Mouse (Mus musculus) midbrain, embryonic 12.5 days (tissue): ENCODE measurements around the gene Dgkg. TPM values are rescaled to one million over a fixed set of nuclear protein-coding genes. Genes with fewer than 3 reads are reported as not detected.

Experiments
- ATAC-seq: fragments of 200-750 bp; cut with Nextera tagmentation; 2 replicates; pipeline ENCODE4 v1.8.0; 2017; ENCODE audit warnings: low read depth, moderate TSS enrichment, moderate library complexity; ENCODE audit not compliant: low FRiP score
- H3K27ac ChIP-seq: fragments of 300-500 bp; sonication (generic); replicated peaks from 2 replicates; pipeline ENCODE4 v1.5.1; 2016; ENCODE audit warnings: mild to moderate bottlenecking
- H3K27me3 ChIP-seq: fragments of 300-500 bp; sonication (generic); 2 replicates; pipeline ENCODE4 v1.6.1; 2016; ENCODE audit warnings: mild to moderate bottlenecking
- H3K36me3 ChIP-seq: fragments of 300-500 bp; sonication (generic); 2 replicates; pipeline ENCODE4 v1.6.1; 2016
- H3K4me1 ChIP-seq: fragments of 300-500 bp; sonication (generic); 2 replicates; pipeline ENCODE4 v1.6.1; 2016
- H3K4me2 ChIP-seq: fragments of 300-500 bp; sonication (generic); replicated peaks from 2 replicates; pipeline ENCODE4 v1.6.1; 2016; ENCODE audit warnings: mild to moderate bottlenecking, moderate library complexity
- H3K4me3 ChIP-seq: fragments of 300-500 bp; sonication (generic); 2 replicates; pipeline ENCODE4 v1.5.1; 2016; ENCODE audit warnings: mild to moderate bottlenecking
- H3K9ac ChIP-seq: fragments of 300-500 bp; sonication (generic); replicated peaks from 2 replicates; pipeline ENCODE4 v1.6.1; 2016; ENCODE audit warnings: mild to moderate bottlenecking, moderate library complexity
- H3K9me3 ChIP-seq: fragments of 300-500 bp; sonication (generic); 2 replicates; pipeline ENCODE4 v1.6.1; 2016; ENCODE audit warnings: mild to moderate bottlenecking
- WGBS: fragments of 180-500 bp; shearing (Covaris S2); methylation state at CpG from one replicate; pipeline ENCODE4 v1.1.7; 2016; 5-methylcytosine and 5-hydroxymethylcytosine counted together
- polyA plus RNA-seq: library from polyadenylated mRNA; unstranded; fragments of >200 nt; fragmentation: Nextera tagmentation; extraction: Ambion mirVana; gene quantifications from 2 replicates; pipeline ENCODE4 v1.2.1, GENCODE M21; 2016

Gene Dgkg
- polyA plus RNA-seq, 1 experiment from 2014 or later, result 0.17 TPM

DNA sequence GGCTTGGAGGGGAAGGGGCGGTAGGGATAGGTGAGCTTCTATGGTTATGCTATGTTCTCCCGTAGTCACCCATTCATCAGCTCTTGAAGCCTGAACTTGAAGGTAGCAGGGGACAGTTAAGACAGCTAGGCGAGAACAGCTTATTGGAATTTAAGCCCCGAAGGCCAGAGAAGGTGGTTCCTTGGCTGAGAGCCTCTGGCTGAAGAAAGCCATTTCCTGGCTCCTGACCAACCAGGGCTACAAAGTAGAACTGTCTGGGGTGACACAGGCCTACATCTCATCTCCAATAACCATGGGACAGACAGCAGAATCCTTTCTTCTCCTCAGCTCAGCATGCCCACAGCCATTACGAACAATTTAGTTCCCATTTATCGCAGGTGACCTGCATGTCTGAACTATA, 125.2 kb downstream of the Dgkg start:
- no peak overlapping the region for H3K4me3 ChIP-seq
- H3K27me3 ChIP-seq, result peaks cover 5% of the 10 kb centered on the region; the same call in 1 of the 2 replicates
- ATAC-seq, result no peak
- H3K9ac ChIP-seq, result no peak overlapping the region
- no peaks in the 10 kb centered on the region for H3K9me3 ChIP-seq
- WGBS, result 87% methylated on average over 6 of the region's 6 CpGs
- H3K27ac ChIP-seq, result no peak overlapping the region
- peaks cover 4% of the 10 kb centered on the region; the same call in 1 of the 2 replicates for H3K4me1 ChIP-seq
- H3K36me3 ChIP-seq, result no peaks in the 10 kb centered on the region
- no peak overlapping the region for H3K4me2 ChIP-seq

- WGBS, result 85% methylated on average over 9 of the region's 9 CpGs
- Histone ChIP-seq H3K9me3 (no peaks in the 10 kb centered on the region), H3K36me3 (no peaks in the 10 kb centered on the region), H3K4me3 (no peak overlapping the region), H3K4me1 (peaks cover 4% of the 10 kb centered on the region; the same call in 1 of the 2 replicates), H3K27ac (no peak overlapping the region), H3K9ac (no peak overlapping the region), H3K27me3 (peaks cover 5% of the 10 kb centered on the region; the same call in 1 of the 2 replicates), H3K4me2 (no peak overlapping the region)
- no peak for ATAC-seq
These were observed 126.0 kb downstream of the Dgkg start for GRCm38 (mm10) chr16:22531041-22531440.

- H3K4me3 ChIP-seq, result no peak overlapping the region
- ATAC-seq, result no peak
- no peak overlapping the region for H3K9ac ChIP-seq
- no peaks in the 10 kb centered on the region for H3K36me3 ChIP-seq
- H3K9me3 ChIP-seq, result peaks cover 7% of the 10 kb centered on the region; the same call in 1 of the 2 replicates
- WGBS, result 20% methylated on average over 5 of the region's 5 CpGs
- no peak overlapping the region for H3K27ac ChIP-seq
- H3K4me1 ChIP-seq, result peaks cover 4% of the 10 kb centered on the region; the same call in 1 of the 2 replicates
- H3K27me3 ChIP-seq, result peaks cover 5% of the 10 kb centered on the region; the same call in 1 of the 2 replicates
- no peak overlapping the region for H3K4me2 ChIP-seq
These were observed 129.5 kb downstream of the Dgkg start for GRCm38 (mm10) chr16:22527499-22527939.

DNA sequence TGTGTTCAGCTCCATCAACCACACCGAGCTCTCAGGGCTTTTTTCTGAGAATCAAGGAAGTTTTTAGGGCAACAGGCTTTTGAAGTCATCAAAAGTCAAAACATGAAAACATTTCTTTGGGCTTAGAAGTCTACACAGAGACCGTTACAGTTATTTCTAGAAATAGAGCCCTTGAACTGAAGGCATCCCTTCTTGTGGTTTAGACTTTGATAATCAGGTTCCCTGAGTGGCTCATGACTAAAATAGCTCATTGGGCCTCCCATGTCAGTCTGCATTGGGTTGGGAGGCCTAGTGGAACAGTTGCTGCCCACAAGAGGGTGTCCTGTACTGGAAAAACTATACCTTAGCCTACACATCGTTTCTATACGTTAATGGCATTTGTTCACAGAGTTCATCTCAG, 130.6 kb downstream of the Dgkg start:
- ATAC-seq, result no peak
- peaks cover 4% of the 10 kb centered on the region; the same call in 1 of the 2 replicates for H3K4me1 ChIP-seq
- WGBS, result 90% methylated on average over 4 of the region's 4 CpGs
- H3K27me3 ChIP-seq, result no peaks in the 10 kb centered on the region
- H3K27ac ChIP-seq, result no peak overlapping the region
- peaks cover 7% of the 10 kb centered on the region; the same call in 1 of the 2 replicates for H3K9me3 ChIP-seq
- no peak overlapping the region for H3K4me2 ChIP-seq
- no peak overlapping the region for H3K9ac ChIP-seq
- H3K36me3 ChIP-seq, result no peaks in the 10 kb centered on the region
- H3K4me3 ChIP-seq, result no peak overlapping the region

DNA sequence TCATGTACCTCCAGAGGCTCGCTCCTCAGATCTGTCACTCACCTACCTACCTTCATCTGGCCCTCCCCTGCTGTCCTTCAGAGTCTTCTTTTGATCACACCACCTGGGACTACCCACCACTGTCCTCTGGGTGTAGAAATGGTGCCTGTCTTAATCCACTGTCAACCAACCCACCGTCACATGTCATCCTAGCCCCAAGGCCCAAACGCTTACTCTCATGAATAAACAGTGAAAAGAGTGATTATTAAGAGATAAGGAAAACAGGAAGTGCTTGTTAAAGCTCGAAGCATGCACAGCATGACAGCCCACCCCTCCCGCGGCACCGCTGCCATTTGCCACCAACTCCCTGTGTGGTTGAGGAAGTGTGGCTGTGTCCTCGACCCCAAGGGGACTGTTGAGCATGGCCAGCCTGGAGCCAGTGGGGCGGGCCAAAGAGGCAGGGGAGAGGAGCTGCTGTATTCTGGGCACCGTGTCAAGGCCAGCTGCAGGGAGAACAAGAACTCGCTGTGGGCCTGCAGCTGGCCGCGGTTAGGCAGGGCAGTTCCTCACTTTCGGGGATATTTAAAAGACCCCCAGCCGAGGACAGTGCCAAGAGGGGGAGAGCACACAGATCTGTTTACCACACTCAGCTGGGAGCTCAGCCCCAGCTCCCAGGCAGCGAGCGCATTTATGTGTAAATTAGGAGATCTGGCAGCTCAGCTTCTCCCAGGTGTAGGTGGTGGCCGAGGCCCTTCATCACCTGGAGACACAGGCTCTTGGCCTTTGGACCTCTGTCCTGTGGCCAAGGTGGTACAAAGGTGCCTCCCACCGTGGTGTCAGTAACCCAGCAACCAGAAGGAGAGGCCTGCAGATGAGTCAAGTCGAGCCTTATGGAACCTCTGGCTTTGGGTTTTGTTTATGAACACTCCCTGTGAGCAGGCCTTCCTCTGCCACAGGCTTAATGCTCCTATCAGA, 139.3 kb downstream of the Dgkg start:
- peak; percentile 62 for ATAC-seq
- 12% methylated on average over 20 of the region's 20 CpGs for WGBS
- H3K9me3 ChIP-seq, result no peaks in the 10 kb centered on the region
- no peak overlapping the region for H3K4me3 ChIP-seq
- H3K27ac ChIP-seq, result no peak overlapping the region; the same call in 1 of the 2 replicates
- no peaks in the 10 kb centered on the region for H3K36me3 ChIP-seq
- peaks cover 11% of the 10 kb centered on the region for H3K4me1 ChIP-seq
- H3K27me3 ChIP-seq, result no peaks in the 10 kb centered on the region
- 0 out of 2 replicates have a peak overlapping the region, but pooled peaks have one; percentile 5 for H3K4me2 ChIP-seq
- H3K9ac ChIP-seq, result no peak overlapping the region; the same call in 1 of the 2 replicates

- Histone ChIP-seq H3K27ac (no peak overlapping the region), H3K9me3 (no peaks in the 10 kb centered on the region), H3K27me3 (no peaks in the 10 kb centered on the region), H3K4me3 (no peak overlapping the region), H3K36me3 (no peaks in the 10 kb centered on the region), H3K9ac (no peak overlapping the region), H3K4me2 (no peak overlapping the region), H3K4me1 (peaks cover 11% of the 10 kb centered on the region)
- ATAC-seq, result no peak
- WGBS, result 42% methylated on average over 5 of the region's 5 CpGs
These were observed 141.5 kb downstream of the Dgkg start for GRCm38 (mm10) chr16:22515476-22515875.

DNA sequence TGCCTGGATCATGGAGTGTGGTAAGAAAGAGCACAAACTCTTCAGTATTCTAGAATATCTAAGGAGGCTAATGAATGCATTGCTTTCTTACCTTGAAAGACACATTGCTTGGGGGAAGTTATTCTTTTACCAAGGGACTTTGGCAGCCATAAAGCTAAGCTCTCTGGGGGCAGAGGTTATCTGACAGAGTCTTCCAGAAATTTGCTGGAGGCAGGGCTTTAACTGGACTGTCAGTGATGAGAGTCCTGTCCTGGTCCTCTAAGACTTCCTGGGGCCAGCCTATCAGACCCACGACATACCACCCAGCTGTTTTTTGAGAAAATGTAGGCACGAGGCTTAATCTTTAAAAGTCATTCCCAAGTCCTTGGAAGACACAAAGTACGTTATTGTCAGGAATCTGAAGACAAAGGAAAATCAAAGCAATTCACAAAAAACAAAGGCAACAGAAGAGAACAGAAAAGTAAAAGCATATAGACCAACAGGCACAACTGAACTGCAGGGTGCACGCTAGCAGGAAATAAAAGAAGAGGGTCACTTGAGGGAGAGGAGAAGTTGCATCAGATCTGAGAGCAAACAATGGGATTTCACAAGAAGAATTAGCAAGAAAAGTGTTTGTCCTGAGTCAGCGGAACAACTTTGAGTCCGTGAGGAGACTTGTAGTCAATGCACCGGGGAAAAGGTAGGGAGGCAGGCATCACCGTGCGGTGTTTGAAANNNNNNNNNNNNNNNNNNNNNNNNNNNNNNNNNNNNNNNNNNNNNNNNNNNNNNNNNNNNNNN, 146.0 kb downstream of the Dgkg start:
- H3K9ac ChIP-seq, result no peak overlapping the region
- no peak overlapping the region for H3K27ac ChIP-seq
- H3K27me3 ChIP-seq, result no peaks in the 10 kb centered on the region
- no peak overlapping the region for H3K4me3 ChIP-seq
- 48% methylated on average over 9 of the region's 9 CpGs for WGBS
- no peak overlapping the region for H3K4me2 ChIP-seq
- H3K36me3 ChIP-seq, result no peaks in the 10 kb centered on the region
- no peak for ATAC-seq
- no peaks in the 10 kb centered on the region for H3K9me3 ChIP-seq
- H3K4me1 ChIP-seq, result no peaks in the 10 kb centered on the region

GRCm38 (mm10) chr16:22508936-22509563, 148.0 kb downstream of the Dgkg start:
- Histone ChIP-seq H3K9me3 (no peaks in the 10 kb centered on the region), H3K4me2 (no peak overlapping the region), H3K27ac (no peak overlapping the region), H3K4me1 (no peaks in the 10 kb centered on the region), H3K9ac (no peak overlapping the region), H3K4me3 (no peak overlapping the region), H3K27me3 (no peaks in the 10 kb centered on the region), H3K36me3 (no peaks in the 10 kb centered on the region)
- 79% methylated on average over 5 of the region's 5 CpGs for WGBS
- no peak for ATAC-seq

- 46% methylated on average over 6 of the region's 6 CpGs for WGBS
- no peak overlapping the region for H3K4me2 ChIP-seq
- H3K4me1 ChIP-seq, result no peaks in the 10 kb centered on the region
- ATAC-seq, result no peak
- no peak overlapping the region for H3K4me3 ChIP-seq
- no peaks in the 10 kb centered on the region for H3K36me3 ChIP-seq
- no peak overlapping the region for H3K27ac ChIP-seq
- H3K27me3 ChIP-seq, result no peaks in the 10 kb centered on the region
- no peak overlapping the region for H3K9ac ChIP-seq
- no peaks in the 10 kb centered on the region for H3K9me3 ChIP-seq
These were observed 151.4 kb downstream of the Dgkg start for GRCm38 (mm10) chr16:22505656-22506055.

GRCm38 (mm10) chr16:22504851-22505250, 152.2 kb downstream of the Dgkg start:
- H3K4me1 ChIP-seq, result no peaks in the 10 kb centered on the region
- H3K27ac ChIP-seq, result no peak overlapping the region
- no peaks in the 10 kb centered on the region for H3K9me3 ChIP-seq
- H3K4me2 ChIP-seq, result no peak overlapping the region
- H3K36me3 ChIP-seq, result no peaks in the 10 kb centered on the region
- no peaks in the 10 kb centered on the region for H3K27me3 ChIP-seq
- no peak overlapping the region for H3K9ac ChIP-seq
- 39% methylated on average over 8 of the region's 8 CpGs for WGBS
- ATAC-seq, result no peak
- no peak overlapping the region for H3K4me3 ChIP-seq

GRCm38 (mm10) chr16:22504049-22504448, 153.0 kb downstream of the Dgkg start:
- Histone ChIP-seq H3K4me3 (no peak overlapping the region), H3K9ac (no peak overlapping the region), H3K36me3 (no peaks in the 10 kb centered on the region), H3K27ac (no peak overlapping the region), H3K9me3 (no peaks in the 10 kb centered on the region), H3K4me1 (no peaks in the 10 kb centered on the region), H3K4me2 (no peak overlapping the region), H3K27me3 (no peaks in the 10 kb centered on the region)
- ATAC-seq, result no peak
- 79% methylated on average over 5 of the region's 5 CpGs for WGBS
